Mouse (Mus musculus) layer of hippocampus, postnatal 14 days (tissue): ENCODE results near the gene Pak2. TPM values are rescaled to one million over a fixed set of nuclear protein-coding genes. Genes with fewer than 3 reads are reported as not detected.

Experiments
- DNase-seq, 2 experiments: peaks; one replicate each; pipeline ENCODE4 v3.0.0; 2021 to 2022; ENCODE audit warnings: low spot score in 2 of 2, mixed read lengths in 1 of 2
- long read RNA-seq, 2 experiments: library from polyadenylated mRNA; stranded (forward); transcript quantifications; one replicate each; pipeline ENCODE4 v2.0.0; 2021
- total RNA-seq, 2 experiments: library from RNA; stranded (reverse); gene quantifications; 2 replicates each; pipeline ENCODE4 v1.2.3; 2021

Pak2 gene
- 10 to 100 TPM; 33.3 TPM for total RNA-seq
- long read RNA-seq, experiment 1, full-length matches to known transcripts = 11 of 15 reads
- long read RNA-seq, experiment 1, partial matches to known transcripts = 3 of 15 reads
- long read RNA-seq, experiment 1, other reads (novel, unspliced or antisense) = 1 of 15 reads
- long read RNA-seq, experiment 2, full-length matches to known transcripts = 10 of 22 reads
- long read RNA-seq, experiment 2, partial matches to known transcripts = 5 of 22 reads
- long read RNA-seq, experiment 2, other reads (novel, unspliced or antisense) = 7 of 22 reads

GRCm38 (mm10) chr16:32078991-32079511 is at the start of gene Pak2:
TSS of gene Pak2 (minus strand) at chr16:32079342.
- peak; percentile 71 to 85 for DNase-seq

GRCm38 (mm10) chr16:32127046-32127445 is 47.9 kb upstream of the Pak2 start:
- DNase-seq = no peak

- DNase-seq = no peak
Observed at GRCm38 (mm10) chr16:32125364-32125763, 46.2 kb upstream of the Pak2 start.

- DNase-seq = no peak
Observed at GRCm38 (mm10) chr16:32124444-32125335, 45.5 kb upstream of the Pak2 start.

- no peak for DNase-seq
Observed at GRCm38 (mm10) chr16:32124020-32124419, 44.9 kb upstream of the Pak2 start.

GRCm38 (mm10) chr16:32120454-32120853 is 41.3 kb upstream of the Pak2 start:
- DNase-seq = no peak

GRCm38 (mm10) chr16:32116186-32116585 is 37.0 kb upstream of the Pak2 start:
- no peak for DNase-seq

GRCm38 (mm10) chr16:32115781-32116180 is 36.6 kb upstream of the Pak2 start:
- no peak for DNase-seq

- peak; percentile 83 to 88 for DNase-seq
Observed at GRCm38 (mm10) chr16:32114968-32115695, 36.0 kb upstream of the Pak2 start.

- no peak for DNase-seq
Observed at GRCm38 (mm10) chr16:32114406-32114805, 35.3 kb upstream of the Pak2 start.

- DNase-seq = peak; percentile 33 to 65
Observed at GRCm38 (mm10) chr16:32113541-32114218, 34.5 kb upstream of the Pak2 start.

- DNase-seq = no peak
Observed at GRCm38 (mm10) chr16:32110951-32111699, 32.0 kb upstream of the Pak2 start.

GRCm38 (mm10) chr16:32108578-32108977 is 29.4 kb upstream of the Pak2 start:
- no peak for DNase-seq

GRCm38 (mm10) chr16:32108170-32108569 is 29.0 kb upstream of the Pak2 start:
- no peak for DNase-seq

- no peak for DNase-seq
Observed at GRCm38 (mm10) chr16:32107342-32108045, 28.4 kb upstream of the Pak2 start.

- DNase-seq = no peak
Observed at GRCm38 (mm10) chr16:32105698-32106097, 26.6 kb upstream of the Pak2 start.

GRCm38 (mm10) chr16:32102295-32102694 is 23.2 kb upstream of the Pak2 start:
- no peak for DNase-seq

GRCm38 (mm10) chr16:32099638-32100150 is 20.6 kb upstream of the Pak2 start, which contains the start of the genes Pigx and Cep19:
TSS of gene Pigx (minus strand) at chr16:32099740.
TSS of gene Cep19 (plus strand) at chr16:32099800.
- DNase-seq = peak; percentile 88 to 92
